Mouse (Mus musculus) testis, adult 2 months (tissue): ENCODE measurements around the gene Actn4. TPM values are rescaled to one million over a fixed set of nuclear protein-coding genes. Genes with fewer than 3 reads are reported as not detected.
"Not testable (repeated sequence)": the region's sequence is repeated elsewhere in the genome, so short reads cannot be mapped to it uniquely, and the experiment has no call there.

Source experiments
- H3K27ac ChIP-seq: fragments of 200-500 bp; 2 replicates; pipeline ENCODE4 v1.5.1; 2012; ENCODE audit warnings: low read depth, low read length; ENCODE audit not compliant: control insufficient read depth, insufficient read depth
- H3K27me3 ChIP-seq: fragments of 200-500 bp; 2 replicates; pipeline ENCODE4 v1.6.1; 2012; ENCODE audit warnings: mild to moderate bottlenecking, low read length, moderate library complexity; ENCODE audit not compliant: control insufficient read depth, insufficient read depth
- H3K36me3 ChIP-seq: fragments of 200-500 bp; 2 replicates; pipeline ENCODE4 v1.6.1; 2012; ENCODE audit warnings: mild to moderate bottlenecking, low read length; ENCODE audit not compliant: control insufficient read depth, insufficient read depth
- H3K4me1 ChIP-seq: fragments of 200-500 bp; 2 replicates; pipeline ENCODE4 v1.6.1; 2012; ENCODE audit warnings: low read length; ENCODE audit not compliant: control insufficient read depth, insufficient read depth
- H3K4me3 ChIP-seq: fragments of 200-500 bp; 2 replicates; pipeline ENCODE4 v1.5.1; 2012; ENCODE audit warnings: low read depth, mild to moderate bottlenecking, low read length, moderate library complexity, mixed read lengths; ENCODE audit not compliant: control insufficient read depth
- CTCF ChIP-seq: fragments of 200-500 bp; IDR thresholded peaks from 2 replicates; pipeline ENCODE4 v1.5.1; 2012; ENCODE audit warnings: low read depth, mild to moderate bottlenecking, inconsistent platforms, low read length, moderate library complexity; ENCODE audit not compliant: control insufficient read depth, insufficient read depth, insufficient replicate concordance
- POLR2A ChIP-seq: fragments of 200-500 bp; IDR thresholded peaks from 2 replicates; pipeline ENCODE4 v1.6.1; 2012; ENCODE audit warnings: low read depth, mild to moderate bottlenecking, inconsistent platforms, low read length, moderate library complexity; ENCODE audit not compliant: control insufficient read depth
- polyA plus RNA-seq: library from polyadenylated mRNA; depleted of rRNA; stranded (reverse); fragments of >200 nt; gene quantifications from 2 replicates; pipeline ENCODE4 v1.2.3, GENCODE M21; 2012

Gene Actn4
- polyA plus RNA-seq, 1 experiment = 73.9 TPM

- peaks cover 3% of the 10 kb centered on the region for H3K4me1 ChIP-seq
- TF ChIP-seq POLR2A (no peak), CTCF (no peak)
- H3K4me3 ChIP-seq = no peak overlapping the region
- no peak overlapping the region for H3K27ac ChIP-seq
- no peaks in the 10 kb centered on the region; the same call in none of the 2 replicates for H3K36me3 ChIP-seq
- no peaks in the 10 kb centered on the region for H3K27me3 ChIP-seq
Observed at GRCm38 (mm10) chr7:28969271-28969670, 7.1 kb upstream of the Actn4 start.

GRCm38 (mm10) chr7:28968120-28968519, 6.0 kb upstream of the Actn4 start:
- not testable (repeated sequence) for H3K4me1 ChIP-seq, H3K36me3 ChIP-seq, H3K27ac ChIP-seq, H3K27me3 ChIP-seq, H3K4me3 ChIP-seq

- Histone ChIP-seq H3K27ac (no peak overlapping the region), H3K27me3 (no peaks in the 10 kb centered on the region), H3K4me3 (no peak overlapping the region), H3K4me1 (peaks cover 5% of the 10 kb centered on the region), H3K36me3 (no peaks in the 10 kb centered on the region; the same call in 1 of the 2 replicates)
- TF ChIP-seq CTCF (no peak), POLR2A (no peak)
Observed at GRCm38 (mm10) chr7:28966751-28967505, 4.8 kb upstream of the Actn4 start.

- H3K4me3 ChIP-seq = no peak overlapping the region
- peaks cover 9% of the 10 kb centered on the region for H3K4me1 ChIP-seq
- H3K36me3 ChIP-seq = no peaks in the 10 kb centered on the region
- no peak overlapping the region for H3K27ac ChIP-seq
- TF ChIP-seq CTCF (no peak), POLR2A (no peak)
- no peaks in the 10 kb centered on the region for H3K27me3 ChIP-seq
Observed at GRCm38 (mm10) chr7:28966181-28966580, 4.0 kb upstream of the Actn4 start.

GRCm38 (mm10) chr7:28965346-28965840, 3.3 kb upstream of the Actn4 start:
- Histone ChIP-seq H3K4me3 (no peak overlapping the region), H3K27ac (no peak overlapping the region)

GRCm38 (mm10) chr7:28963399-28963923, 1.3 kb upstream of the Actn4 start:
- no peak overlapping the region for H3K27ac ChIP-seq
- H3K27me3 ChIP-seq = no peaks in the 10 kb centered on the region
- peaks cover 15% of the 10 kb centered on the region for H3K4me1 ChIP-seq
- H3K4me3 ChIP-seq = no peak overlapping the region
- no peaks in the 10 kb centered on the region for H3K36me3 ChIP-seq
- TF ChIP-seq CTCF (no peak), POLR2A (no peak)

More at GRCm38 (mm10) chr7:28965346-28965840, 3.3 kb upstream of the Actn4 start:
- TF ChIP-seq POLR2A = no peak
- TF ChIP-seq CTCF = no peak
- peaks cover 11% of the 10 kb centered on the region for H3K4me1 ChIP-seq
- no peaks in the 10 kb centered on the region for H3K27me3 ChIP-seq
- no peaks in the 10 kb centered on the region for H3K36me3 ChIP-seq

- Histone ChIP-seq H3K27me3 (no peaks in the 10 kb centered on the region), H3K27ac (peak overlapping the region; percentile 87), H3K4me1 (peaks cover 13% of the 10 kb centered on the region), H3K36me3 (no peaks in the 10 kb centered on the region), H3K4me3 (peak overlapping the region; percentile 96)
- no peak for TF ChIP-seq POLR2A
- TF ChIP-seq CTCF = no peak
Observed at GRCm38 (mm10) chr7:28961584-28961926, 585 bp downstream of the Actn4 start.
